17 mouse cellular contexts compared by ENCODE assay signal in genomic region chr15:69690501-69690900, GRCm38 (mm10).
"Had no signal": no experiment of that assay in that cellular context is flagged by ENCODE, and none has a peak within 500 bp of the region (broad histone marks: within the 10 kb centered on the region; RNA-seq: fewer than 3 reads in every experiment).

No protein-coding gene starts in this region.

- DNase-seq: left cerebral cortex, postnatal 4 days; liver; liver, embryonic 13.5 days; liver, postnatal 0 days; lung, adult 18-20 months; lung, adult 2 months; lung, embryonic 14.5 days; lung, postnatal 10 days; lung, postnatal 14 days; lung, postnatal 36 days; lung, postnatal 4 days; midbrain, embryonic 14.5 days had no signal

- ATAC-seq: liver, embryonic 12.5 days; liver, postnatal 0 days; lung, postnatal 0 days; midbrain, embryonic 13.5 days; midbrain, embryonic 15.5 days; midbrain, embryonic 16.5 days had no signal
